Mouse (Mus musculus) kidney, adult 10 weeks (tissue): ENCODE measurements around the gene Ggnbp2. TPM values are rescaled to one million over a fixed set of nuclear protein-coding genes. Genes with fewer than 3 reads are reported as not detected.

Experiments
- polyA plus RNA-seq: library from polyadenylated mRNA; stranded (reverse); fragments of 350-450 nt; fragmentation: Illumina TruSeq; extraction: RNeasy Lipid Tissue Mini Kit (QIAGEN cat#74804); gene quantifications from one replicate; pipeline ENCODE4 v1.2.3, GENCODE M21; 2014; ENCODE audit warnings: low read depth, low replicate concordance

The Ggnbp2 gene
- polyA plus RNA-seq, result 232 TPM

GRCm38 (mm10) chr11:84870337-84871043, at the start of gene Ggnbp2:
Gene Ggnbp2, minus strand, starts transcription at chr11:84870817.

DNA sequence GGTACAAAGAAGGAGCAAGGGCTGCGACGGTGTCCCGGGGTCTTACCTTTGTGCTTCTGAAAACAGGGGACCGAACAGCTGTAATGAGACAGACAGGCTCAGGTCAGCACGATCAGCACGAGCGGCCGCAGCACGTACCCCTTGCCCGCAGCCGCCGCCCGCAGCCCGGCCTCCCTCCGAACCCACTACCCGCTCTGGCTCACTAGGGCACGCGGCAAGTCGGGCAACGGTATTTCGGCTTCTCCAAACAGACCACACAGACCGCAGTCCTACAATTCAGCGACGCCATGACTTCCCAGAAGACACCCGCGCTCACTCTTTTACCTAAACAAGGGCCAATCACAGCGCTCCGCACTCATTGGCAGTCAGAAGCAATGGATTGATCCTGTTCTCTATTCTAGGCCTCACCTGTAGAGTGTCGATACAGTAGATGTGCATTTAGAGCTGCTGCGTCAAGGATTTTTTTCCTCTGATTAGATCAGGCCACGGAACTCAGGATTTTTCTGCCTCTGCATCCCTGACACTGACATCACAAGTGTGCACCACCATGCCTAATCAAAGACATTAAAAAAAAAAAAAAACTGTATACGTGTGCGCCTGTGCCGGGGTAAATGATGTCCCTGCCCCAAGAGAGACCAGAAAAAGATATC, 45.6 kb upstream of the Ggnbp2 start, which contains the start of gene Znhit3:
TSS of gene Znhit3 (minus strand) at position 314 of the 650 bp plus-strand sequence.

DNA sequence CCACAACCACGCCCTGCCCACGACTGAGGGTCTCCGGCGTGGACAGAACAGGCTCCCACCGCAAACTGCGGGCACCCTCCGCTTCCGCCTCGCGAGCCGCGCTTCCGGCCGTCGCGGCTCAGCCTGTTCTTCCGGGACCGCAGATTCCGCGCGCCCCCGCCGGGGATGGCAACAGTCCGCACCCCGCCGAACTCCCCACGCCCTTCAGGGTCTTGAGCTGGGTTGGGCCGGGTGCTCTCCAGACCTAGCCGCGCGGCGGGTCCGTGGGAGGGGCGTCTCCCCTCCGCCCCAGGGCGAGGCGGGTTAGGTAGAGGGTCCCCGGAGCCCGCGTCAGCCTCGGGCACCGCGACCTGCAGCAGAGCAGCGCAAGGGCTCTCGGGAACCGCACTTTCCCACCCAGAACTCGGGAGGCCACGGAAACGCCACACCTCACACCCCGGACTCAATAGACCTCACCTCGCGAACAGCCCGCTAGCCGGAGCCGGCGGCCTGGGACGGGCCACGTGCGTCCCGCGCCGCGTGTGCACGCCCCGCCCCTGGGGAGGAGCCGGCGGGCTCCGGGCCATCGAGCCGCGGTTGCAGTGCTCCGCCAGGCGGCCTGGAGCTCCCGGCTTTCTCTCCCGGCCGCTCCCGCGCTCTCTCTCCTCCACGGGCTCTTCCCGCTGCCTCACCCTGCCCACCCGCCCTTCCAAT, 9.3 kb upstream of the Ggnbp2 start, which contains the start of the genes Myo19 and Pigw:
TSS of gene Myo19 (plus strand) at position 377 of the 693 bp plus-strand sequence.
TSS of gene Pigw (minus strand) at position 514 of the 693 bp plus-strand sequence.

DNA sequence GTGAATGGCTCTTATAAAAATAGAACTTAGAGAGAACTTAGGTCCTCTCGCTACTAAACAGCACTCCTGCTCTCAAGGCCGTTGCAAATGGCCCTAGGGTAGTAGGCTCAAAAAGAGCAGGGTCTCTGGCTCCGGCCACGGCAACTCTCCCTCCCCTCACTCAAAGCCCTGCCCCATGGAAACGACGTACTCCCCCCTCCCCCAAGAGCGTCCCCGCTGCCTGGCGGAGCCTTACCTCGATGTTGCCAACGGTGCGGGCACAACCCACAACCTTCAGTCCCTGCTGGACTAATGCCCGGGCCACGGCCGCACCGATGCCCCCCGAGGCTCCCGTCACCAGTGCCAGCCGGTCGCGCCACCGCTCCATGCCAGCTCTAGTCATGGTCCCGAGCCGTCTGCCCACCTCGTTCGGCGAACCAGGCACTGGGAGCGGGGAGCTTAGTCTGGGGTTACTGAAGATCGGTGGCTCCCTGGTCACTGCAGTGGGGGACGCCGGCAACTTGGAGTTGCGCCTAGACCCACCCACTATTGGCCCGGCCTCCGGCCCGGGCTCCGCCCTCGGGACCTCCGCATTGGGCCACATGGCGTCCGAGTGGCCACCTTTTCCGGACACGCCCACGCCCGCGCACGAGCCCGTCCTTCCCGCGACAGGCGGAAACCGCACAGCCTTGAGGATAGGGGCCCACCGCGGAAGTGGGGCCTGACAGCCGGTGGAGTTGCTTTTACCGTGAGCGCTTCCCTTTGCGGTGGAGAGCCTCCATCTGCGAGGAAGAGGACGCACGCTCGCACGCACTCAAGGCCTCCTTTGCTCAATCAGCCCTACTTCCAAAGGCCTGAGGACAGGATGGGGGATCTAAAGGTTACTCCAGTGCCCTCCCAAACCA, 41.9 kb downstream of the Ggnbp2 start, which contains the start of gene Dhrs11:
TSS of gene Dhrs11 (minus strand) at position 479 of the 884 bp plus-strand sequence.

DNA sequence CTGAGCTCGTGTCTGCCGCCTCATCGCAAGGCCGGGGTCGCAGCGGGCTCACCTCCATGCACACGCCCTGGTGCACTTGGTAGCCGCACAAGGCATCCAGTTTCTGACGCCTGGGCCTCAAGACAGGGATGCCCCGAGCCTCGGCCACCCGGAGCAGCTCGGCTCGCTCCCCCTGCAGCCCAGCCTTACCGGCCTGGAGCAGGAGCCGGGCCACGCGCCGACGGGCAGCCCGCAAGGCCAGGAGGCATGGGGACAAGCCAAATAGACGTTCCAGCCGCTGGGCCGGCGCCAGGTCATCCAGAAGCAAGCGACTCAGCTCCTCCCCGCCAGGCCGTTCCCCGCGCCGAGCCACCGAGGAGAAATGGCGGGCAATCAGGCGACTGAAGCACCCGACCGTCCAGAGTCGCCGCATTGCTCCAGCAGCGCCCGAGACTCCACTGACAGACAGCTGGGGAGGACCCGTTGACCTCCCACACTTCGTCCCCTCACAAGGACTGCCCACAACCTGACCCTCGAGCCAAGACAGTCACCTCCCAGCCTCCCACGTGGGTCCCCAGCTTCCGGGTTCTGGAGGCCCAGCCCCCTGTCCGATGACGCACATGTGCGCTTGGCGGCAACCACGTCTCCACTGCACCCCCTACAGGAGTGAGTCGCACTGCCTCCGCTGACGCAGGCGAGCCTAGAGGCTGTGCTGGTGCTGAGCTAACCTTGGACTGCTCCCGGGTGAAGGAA, 51.5 kb downstream of the Ggnbp2 start, which contains the start of gene Mrm1:
TSS of gene Mrm1 (minus strand) at position 555 of the 732 bp plus-strand sequence.

Other genes with a start within 250 kb of the Ggnbp2 start
- gene Mrm1, start 51.3 kb downstream of the Ggnbp2 start, polyA plus RNA-seq, result 1.9 TPM
- gene Dhrs11, start 41.8 kb downstream of the Ggnbp2 start, polyA plus RNA-seq, result 10.7 TPM
- gene Myo19, start 9.3 kb upstream of the Ggnbp2 start, polyA plus RNA-seq, result 8.9 TPM
- gene Pigw, start 9.5 kb upstream of the Ggnbp2 start, polyA plus RNA-seq, result 15.8 TPM
- 8.9 TPM for gene Znhit3, start 45.5 kb upstream of the Ggnbp2 start, polyA plus RNA-seq
- gene Car4, start 87.0 kb upstream of the Ggnbp2 start, polyA plus RNA-seq, result 90.8 TPM